ENCODE assay signal across 8 mouse cellular contexts in genomic region chr4:120825577-120826326, GRCm38 (mm10). TPM values are rescaled to one million over a fixed set of nuclear protein-coding genes. Genes with fewer than 3 reads are reported as not detected.
DNase-seq lines count a peak whose midpoint lies in the region; ATAC-seq lines count a peak whose summit lies in the region.

No protein-coding gene starts in this region.

- peak; percentile 92 for ATAC-seq in erythroblast, adult 5-6 weeks (replicated peaks; ENCODE audit: low FRiP score, poor library complexity, severe bottlenecking)
- ATAC-seq in kidney, embryonic 15.5 days (replicated peaks; ENCODE audit: low FRiP score) = peak; percentile 97
- peak; percentile 95 for ATAC-seq in monocyte, adult 5-6 weeks (replicated peaks; ENCODE audit: insufficient number of reproducible peaks, low FRiP score, low TSS enrichment, poor library complexity, severe bottlenecking)

- no peaks in the 10 kb centered on the region for H3K27me3 ChIP-seq in heart, embryonic 10.5 days (ENCODE audit: insufficient read depth, poor library complexity, severe bottlenecking)
- H3K27me3 ChIP-seq in kidney, embryonic 15.5 days = no peaks in the 10 kb centered on the region
- H3K27me3 ChIP-seq in splenic B cell, adult 2 months (ENCODE audit: control insufficient read depth, insufficient read depth, low read length, poor library complexity, severe bottlenecking) = no peaks in the 10 kb centered on the region

- under 1% methylated on average over 37 of the region's 55 CpGs for WGBS in heart, embryonic 10.5 days
- under 1% methylated on average over 55 of the region's 55 CpGs for WGBS in kidney, embryonic 15.5 days

- H3K4me3 ChIP-seq in heart, embryonic 10.5 days = peak overlapping the region; percentile 86
- peak overlapping the region; percentile 67 for H3K4me3 ChIP-seq in kidney, embryonic 15.5 days (replicated peaks)

- H3K27ac ChIP-seq in heart, embryonic 10.5 days = peak overlapping the region; percentile 100
- H3K27ac ChIP-seq in kidney, embryonic 15.5 days = peak overlapping the region; percentile 100

- H3K36me3 ChIP-seq in heart, embryonic 10.5 days = 0 out of 2 replicates have a peak, but pooled peaks cover 4% of the 10 kb centered on the region
- H3K36me3 ChIP-seq in kidney, embryonic 15.5 days = no peaks in the 10 kb centered on the region
- no peaks in the 10 kb centered on the region for H3K36me3 ChIP-seq in splenic B cell, adult 2 months (ENCODE audit: control insufficient read depth, insufficient read depth, low read length, poor library complexity, severe bottlenecking)

- H3K4me1 ChIP-seq in heart, embryonic 10.5 days = peaks cover 20% of the 10 kb centered on the region
- peaks cover 30% of the 10 kb centered on the region for H3K4me1 ChIP-seq in kidney, embryonic 15.5 days

- H3K4me2 ChIP-seq in kidney, embryonic 15.5 days = peak overlapping the region; percentile 75

- H3K9me3 ChIP-seq in heart, embryonic 10.5 days = no peaks in the 10 kb centered on the region
- no peaks in the 10 kb centered on the region for H3K9me3 ChIP-seq in kidney, embryonic 15.5 days (replicated peaks)

- DNase-seq in B cell, adult 2 months = peak; percentile 98
- peak; percentile 99 for DNase-seq in brain, adult 2 months (ENCODE audit: low read depth, low spot score)
- peak; percentile 99 for DNase-seq in heart, embryonic 10.5 days (ENCODE audit: low spot score)
- DNase-seq in liver = peak; percentile 100
- DNase-seq in splenic B cell, adult 2 months (ENCODE audit: low read depth, low spot score) = peak; percentile 99

- H3K9ac ChIP-seq in kidney, embryonic 15.5 days = peak overlapping the region; percentile 98

RNA-seq across cellular contexts. Expression of gene Nfyc, which starts 5.6 kb away (rescaled TPM):
- total RNA-seq in erythroblast, adult 5-6 weeks (2015; ENCODE audit: low replicate concordance) = 27.9 and 30.3 TPM in 2 replicates
- 30.0 and 36.3 TPM in 2 replicates for total RNA-seq in erythroblast, adult 5-6 weeks (2017; ENCODE audit: low replicate concordance)
- polyA plus RNA-seq in heart, embryonic 10.5 days (2016; fragmentation: Nextera tagmentation; extraction: Ambion mirVana) = 111 and 117 TPM in 2 replicates
- 112 and 115 TPM in 2 replicates for polyA plus RNA-seq in kidney, embryonic 15.5 days (2015; fragmentation: Nextera tagmentation; extraction: Ambion mirVana)
- total RNA-seq in monocyte, adult 5-6 weeks (2017) = 46.7 to 97.0 TPM (median 77.6 TPM) in 3 replicates

RNA-seq across cellular contexts. Expression of gene Rims3, which starts 28.9 kb away (rescaled TPM):
- 0.21 and 1.2 TPM in 2 replicates for total RNA-seq in erythroblast, adult 5-6 weeks (2015; ENCODE audit: low replicate concordance)
- 0.43 and 0.98 TPM in 2 replicates for total RNA-seq in erythroblast, adult 5-6 weeks (2017; ENCODE audit: low replicate concordance)
- 1.8 and 3.4 TPM in 2 replicates for polyA plus RNA-seq in heart, embryonic 10.5 days (2016; fragmentation: Nextera tagmentation; extraction: Ambion mirVana)
- polyA plus RNA-seq in kidney, embryonic 15.5 days (2015; fragmentation: Nextera tagmentation; extraction: Ambion mirVana) = 0.54 and 1.2 TPM in 2 replicates
- 1.7 to 2.9 TPM (median 1.7 TPM) in 3 replicates for total RNA-seq in monocyte, adult 5-6 weeks (2017)

Comparison
In these comparisons a context has a peak if more than half of its experiments do, and no peak if none do; other contexts are left out.
1. Peak in every context shown above with its lines: DNase-seq, ATAC-seq, H3K4me3 ChIP-seq and H3K27ac ChIP-seq.